Mouse (Mus musculus) lung, embryonic 15.5 days (tissue): ENCODE measurements around the gene S100a11. TPM values are rescaled to one million over a fixed set of nuclear protein-coding genes. Genes with fewer than 3 reads are reported as not detected.
A peak's percentile ranks its signal among the peaks of the same experiment; 100 is the strongest.

Source experiments
- ATAC-seq: fragments of 200-750 bp; cut with Nextera tagmentation; 2 replicates; pipeline ENCODE4 v1.8.0; 2017; ENCODE audit warnings: moderate number of reproducible peaks, borderline replicate concordance; ENCODE audit not compliant: low FRiP score, low TSS enrichment; ENCODE audit errors: extremely low read depth
- H3K27ac ChIP-seq: fragments of 300-500 bp; sonication (generic); 2 replicates; pipeline ENCODE4 v1.5.1; 2015; ENCODE audit warnings: moderate library complexity, mild to moderate bottlenecking, inconsistent platforms
- H3K27me3 ChIP-seq: fragments of 300-500 bp; sonication (generic); 2 replicates; pipeline ENCODE4 v1.6.1; 2015; ENCODE audit warnings: inconsistent platforms
- H3K36me3 ChIP-seq: fragments of 300-500 bp; sonication (generic); 2 replicates; pipeline ENCODE4 v1.6.1; 2015; ENCODE audit warnings: inconsistent platforms
- H3K4me1 ChIP-seq: fragments of 300-500 bp; sonication (generic); 2 replicates; pipeline ENCODE4 v1.6.1; 2015; ENCODE audit warnings: inconsistent platforms
- H3K4me2 ChIP-seq: fragments of 300-500 bp; sonication (generic); 2 replicates; pipeline ENCODE4 v1.6.1; 2015; ENCODE audit warnings: inconsistent platforms, mild to moderate bottlenecking, moderate library complexity
- H3K4me3 ChIP-seq: fragments of 300-500 bp; sonication (generic); 2 replicates; pipeline ENCODE4 v1.5.1; 2015; ENCODE audit warnings: mild to moderate bottlenecking, inconsistent platforms
- H3K9ac ChIP-seq: fragments of 300-500 bp; sonication (generic); 2 replicates; pipeline ENCODE4 v1.6.1; 2015; ENCODE audit warnings: inconsistent platforms
- H3K9me3 ChIP-seq: fragments of 300-500 bp; sonication (generic); 2 replicates; pipeline ENCODE4 v1.6.1; 2016; ENCODE audit warnings: inconsistent platforms
- whole genome bisulfite sequencing: fragments of 180-500 bp; shearing (Covaris S2); methylation state at CpG from one replicate; pipeline ENCODE4 v1.1.7; 2015; 5-methylcytosine and 5-hydroxymethylcytosine counted together
- polyA plus RNA-seq: library from polyadenylated mRNA; unstranded; fragments of >200 nt; fragmentation: Nextera tagmentation; extraction: Ambion mirVana; gene quantifications from 2 replicates; pipeline ENCODE4 v1.2.1, GENCODE M21; 2015

The S100a11 gene
- polyA plus RNA-seq, 1 experiment from 2014 or later, result 1,226 TPM

GRCm38 (mm10) chr3:93505960-93506863 lies 14.1 kb upstream of the S100a11 start:
- Histone ChIP-seq H3K9me3 (no peaks in the 10 kb centered on the region), H3K27ac (peak overlapping the region; percentile 85), H3K4me1 (no peaks in the 10 kb centered on the region), H3K27me3 (no peaks in the 10 kb centered on the region), H3K36me3 (no peaks in the 10 kb centered on the region), H3K9ac (no peak overlapping the region), H3K4me3 (peak overlapping the region; percentile 9; the same call in 1 of the 2 replicates), H3K4me2 (peak overlapping the region; percentile 45)
- 29% methylated on average over 27 of the region's 30 CpGs for WGBS
- ATAC-seq, result peak; percentile 79

DNA sequence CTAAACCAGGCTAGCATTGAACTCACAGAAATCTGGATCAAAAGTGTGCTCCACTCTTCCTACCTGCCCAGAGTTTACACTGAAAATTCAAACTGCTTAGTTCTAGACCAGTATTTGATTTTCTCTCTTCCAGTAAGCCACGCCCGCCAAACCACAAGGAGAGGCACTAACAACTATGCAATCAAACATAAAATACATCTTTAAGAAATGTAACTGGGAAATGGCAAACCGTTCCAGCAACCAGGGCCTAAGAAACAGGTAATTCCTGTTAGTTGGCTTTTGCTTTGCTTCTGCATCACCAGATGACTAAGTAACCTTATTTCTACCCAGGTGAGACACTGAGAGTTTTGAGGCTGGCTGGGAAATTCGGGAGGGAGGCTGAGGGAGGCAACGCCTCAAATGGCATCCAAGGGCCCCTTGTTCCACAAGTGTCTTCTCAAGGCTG lies 13.4 kb upstream of the S100a11 start:
- Histone ChIP-seq H3K4me2 (peak overlapping the region; percentile 45; the same call in 1 of the 2 replicates), H3K27ac (peak overlapping the region; percentile 85), H3K36me3 (no peaks in the 10 kb centered on the region), H3K9me3 (no peaks in the 10 kb centered on the region), H3K9ac (no peak overlapping the region), H3K4me1 (no peaks in the 10 kb centered on the region), H3K27me3 (no peaks in the 10 kb centered on the region), H3K4me3 (no peak overlapping the region; the same call in 1 of the 2 replicates)
- peak; percentile 81; the same call in 1 of the 2 replicates for ATAC-seq
- 45% methylated on average over 5 of the region's 5 CpGs for WGBS

DNA sequence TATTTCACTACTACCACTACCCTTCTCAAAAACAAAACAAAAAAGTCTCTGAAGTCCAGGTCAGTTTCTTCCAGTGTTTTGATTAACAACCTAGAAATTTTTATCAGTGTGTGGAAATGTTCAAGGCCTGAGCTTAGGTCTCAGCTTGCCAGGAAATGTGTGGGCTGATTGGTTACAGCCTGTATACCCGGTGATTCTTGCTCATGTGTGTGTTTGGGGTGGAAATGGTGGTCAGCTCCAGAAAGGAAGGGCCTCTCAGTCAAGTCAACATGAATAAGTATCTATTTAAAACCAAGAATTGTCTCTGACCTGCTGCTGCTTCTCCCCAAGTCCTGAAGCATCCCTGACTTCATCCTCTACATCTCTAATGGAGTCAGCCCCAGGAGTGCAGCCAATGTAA lies 11.0 kb upstream of the S100a11 start:
- no peaks in the 10 kb centered on the region for H3K4me1 ChIP-seq
- no peak overlapping the region for H3K4me3 ChIP-seq
- H3K4me2 ChIP-seq, result no peak overlapping the region
- no peak for ATAC-seq
- no peak overlapping the region for H3K27ac ChIP-seq
- WGBS, result 25% methylated on average over 1 of the region's 1 CpGs
- no peak overlapping the region for H3K9ac ChIP-seq
- no peaks in the 10 kb centered on the region for H3K9me3 ChIP-seq
- H3K36me3 ChIP-seq, result no peaks in the 10 kb centered on the region
- H3K27me3 ChIP-seq, result no peaks in the 10 kb centered on the region

DNA sequence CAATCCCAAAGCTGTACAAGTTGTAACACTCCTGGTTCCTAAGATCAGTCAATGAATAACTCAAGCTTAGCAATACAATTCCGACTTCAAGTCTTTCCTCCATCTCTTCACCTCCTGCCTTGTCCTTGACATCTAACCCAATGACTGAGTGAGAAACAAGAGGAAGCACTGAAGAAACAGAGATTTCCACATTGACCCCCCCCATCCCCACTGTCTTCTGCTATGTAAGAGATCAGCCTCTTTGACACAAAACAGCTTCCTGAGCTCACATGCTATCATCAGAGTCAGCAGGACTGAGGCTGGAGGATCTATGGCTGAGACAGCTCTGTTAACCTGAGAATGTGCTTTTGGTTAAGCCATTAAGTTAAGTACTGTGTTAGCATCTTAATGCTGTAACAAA lies 9.3 kb upstream of the S100a11 start:
- Histone ChIP-seq H3K4me3 (no peak overlapping the region), H3K36me3 (no peaks in the 10 kb centered on the region), H3K9ac (no peak overlapping the region), H3K27me3 (no peaks in the 10 kb centered on the region), H3K27ac (no peak overlapping the region), H3K9me3 (no peaks in the 10 kb centered on the region), H3K4me1 (no peaks in the 10 kb centered on the region), H3K4me2 (no peak overlapping the region)
- no peak for ATAC-seq
- 52% methylated on average over 1 of the region's 1 CpGs for WGBS

DNA sequence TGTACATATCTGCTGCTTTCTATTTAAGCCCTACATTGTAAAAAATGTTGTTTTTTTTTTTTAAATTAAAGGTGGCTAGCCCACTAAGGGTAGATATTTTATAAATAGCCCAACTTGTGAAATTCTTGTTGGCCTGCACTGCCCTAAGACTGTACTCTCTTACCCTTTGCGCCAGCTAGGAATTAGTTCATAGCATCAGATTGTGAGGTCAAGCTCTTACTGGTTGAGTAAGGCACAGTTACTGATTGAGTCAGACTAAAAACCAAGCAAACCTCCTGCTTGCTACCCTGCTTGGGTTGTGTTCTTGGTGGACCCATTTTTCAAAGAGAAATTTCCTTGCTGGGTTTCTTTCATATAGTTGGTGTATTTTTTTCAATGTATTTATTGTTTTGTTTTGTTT lies 8.5 kb upstream of the S100a11 start:
- H3K9ac ChIP-seq, result no peak overlapping the region
- H3K4me1 ChIP-seq, result no peaks in the 10 kb centered on the region
- no peak overlapping the region for H3K4me2 ChIP-seq
- no peaks in the 10 kb centered on the region for H3K27me3 ChIP-seq
- H3K9me3 ChIP-seq, result no peaks in the 10 kb centered on the region
- 97% methylated on average over 1 of the region's 1 CpGs for WGBS
- H3K36me3 ChIP-seq, result no peaks in the 10 kb centered on the region
- H3K4me3 ChIP-seq, result no peak overlapping the region
- H3K27ac ChIP-seq, result no peak overlapping the region
- ATAC-seq, result no peak

GRCm38 (mm10) chr3:93512386-93513101 lies 7.7 kb upstream of the S100a11 start:
- H3K4me3 ChIP-seq, result no peak overlapping the region
- WGBS, result 74% methylated on average over 7 of the region's 7 CpGs
- ATAC-seq, result no peak
- no peak overlapping the region for H3K9ac ChIP-seq
- no peaks in the 10 kb centered on the region for H3K9me3 ChIP-seq
- H3K36me3 ChIP-seq, result no peaks in the 10 kb centered on the region
- no peaks in the 10 kb centered on the region for H3K4me1 ChIP-seq
- no peaks in the 10 kb centered on the region for H3K27me3 ChIP-seq
- no peak overlapping the region for H3K4me2 ChIP-seq
- H3K27ac ChIP-seq, result no peak overlapping the region

DNA sequence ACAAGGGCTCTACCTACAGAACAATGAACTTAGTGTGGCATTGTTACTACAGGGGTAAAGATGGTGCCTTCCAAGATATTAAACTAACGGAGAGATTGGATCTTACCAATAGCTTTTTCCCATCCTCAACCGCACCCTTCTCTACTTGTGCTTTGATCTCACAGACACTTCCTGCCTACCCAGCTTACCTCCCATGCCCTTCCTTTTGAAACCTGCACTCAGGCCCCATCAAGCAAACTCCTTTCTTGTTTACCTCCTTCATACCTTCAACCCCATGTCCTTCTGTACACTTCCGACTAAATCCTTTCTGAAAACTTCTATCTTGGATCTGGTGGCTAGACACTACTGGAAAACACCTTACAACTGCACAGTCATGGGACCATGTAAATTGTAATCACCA lies 5.7 kb upstream of the S100a11 start:
- 84% methylated on average over 3 of the region's 3 CpGs for WGBS
- H3K9ac ChIP-seq, result no peak overlapping the region
- H3K36me3 ChIP-seq, result no peaks in the 10 kb centered on the region
- H3K4me2 ChIP-seq, result no peak overlapping the region
- H3K4me3 ChIP-seq, result no peak overlapping the region
- ATAC-seq, result no peak
- H3K9me3 ChIP-seq, result no peaks in the 10 kb centered on the region
- no peaks in the 10 kb centered on the region for H3K27me3 ChIP-seq
- no peak overlapping the region for H3K27ac ChIP-seq
- H3K4me1 ChIP-seq, result no peaks in the 10 kb centered on the region

DNA sequence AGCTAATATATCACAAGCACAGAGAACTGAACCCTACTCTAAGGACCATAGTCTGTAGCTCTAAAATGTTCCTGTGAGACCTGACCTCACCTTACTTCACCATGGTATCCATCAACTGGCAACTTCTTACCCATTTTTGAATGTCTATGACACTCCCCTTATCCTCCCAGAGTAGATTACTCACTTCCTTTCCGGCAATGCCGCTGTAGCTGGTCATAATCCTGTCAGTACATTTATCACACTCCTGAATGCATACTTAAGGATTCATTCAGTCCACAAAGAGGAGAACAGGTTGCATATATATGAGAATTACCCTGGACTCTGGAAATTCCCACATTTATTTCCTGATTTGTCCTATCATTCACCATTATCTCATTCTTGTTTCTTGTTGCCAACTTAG lies 2.9 kb upstream of the S100a11 start:
- ATAC-seq, result no peak
- Histone ChIP-seq H3K9ac (no peak overlapping the region), H3K4me2 (no peak overlapping the region), H3K4me3 (no peak overlapping the region), H3K9me3 (no peaks in the 10 kb centered on the region), H3K36me3 (no peaks in the 10 kb centered on the region), H3K4me1 (peaks cover 10% of the 10 kb centered on the region), H3K27ac (no peak overlapping the region), H3K27me3 (no peaks in the 10 kb centered on the region)
- WGBS, result 55% methylated on average over 2 of the region's 2 CpGs

DNA sequence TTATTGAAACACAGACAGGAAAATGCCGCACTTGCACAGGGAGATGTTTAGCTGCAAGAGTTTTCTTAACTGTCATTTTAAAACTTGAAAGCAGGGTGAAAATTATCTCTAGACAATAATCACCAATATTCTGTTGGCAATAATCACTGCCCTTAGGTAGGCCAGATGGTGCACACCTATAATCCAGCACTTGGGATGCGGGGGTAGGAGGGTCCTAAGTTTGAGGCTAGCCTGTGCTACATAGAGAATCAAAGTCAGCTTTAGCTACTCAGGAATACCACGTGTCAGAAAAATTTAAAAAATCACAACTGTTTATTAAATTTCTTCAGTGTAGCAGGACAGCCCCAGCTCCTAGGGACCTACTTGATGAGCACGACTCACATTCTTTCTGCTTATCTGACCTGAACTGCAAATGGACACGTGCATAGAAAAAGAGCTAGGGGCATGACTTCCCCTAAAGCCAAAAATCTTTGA lies 395 bp upstream of the S100a11 start:
- Histone ChIP-seq H3K4me2 (peak overlapping the region; percentile 61), H3K27me3 (no peaks in the 10 kb centered on the region), H3K27ac (peak overlapping the region; percentile 96; the same call in 1 of the 2 replicates), H3K4me1 (peaks cover 16% of the 10 kb centered on the region), H3K9me3 (no peaks in the 10 kb centered on the region), H3K4me3 (peak overlapping the region; percentile 76), H3K9ac (0 out of 2 replicates have a peak overlapping the region, but pooled peaks have one; percentile 70), H3K36me3 (peaks cover 7% of the 10 kb centered on the region; the same call in 1 of the 2 replicates)
- peak; percentile 28 for ATAC-seq
- WGBS, result 47% methylated on average over 5 of the region's 5 CpGs

DNA sequence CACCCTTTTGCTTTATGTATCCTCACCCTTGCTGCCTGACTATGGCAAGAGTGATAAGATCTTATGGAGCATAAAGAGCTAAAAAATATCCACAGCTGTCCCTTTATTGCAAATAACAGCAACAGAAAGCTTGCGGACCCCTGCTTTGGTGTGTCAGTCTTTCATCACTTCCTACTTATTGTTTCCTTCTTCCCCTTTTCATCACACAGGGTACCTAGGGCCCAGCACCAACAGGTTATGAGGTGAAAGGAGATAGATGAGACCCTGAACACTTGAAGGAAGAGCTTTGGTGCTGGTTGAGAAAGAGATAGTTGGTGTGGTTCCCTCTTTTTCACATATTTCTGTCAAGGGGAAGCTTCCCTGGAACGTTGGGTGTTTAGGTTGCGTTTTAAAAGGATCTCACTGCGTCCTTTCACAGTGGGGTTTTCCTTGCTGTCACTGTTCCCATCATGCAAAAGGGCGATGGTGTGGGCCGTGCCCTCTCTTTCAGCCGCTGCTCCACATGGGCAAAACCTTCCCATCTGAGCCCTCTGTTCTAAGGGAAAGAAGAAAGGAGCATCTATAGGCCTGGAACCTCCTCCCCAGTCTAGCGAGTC lies 1.3 kb downstream of the S100a11 start:
- no peak for ATAC-seq
- peak overlapping the region; percentile 61 for H3K4me2 ChIP-seq
- peak overlapping the region; percentile 70 for H3K9ac ChIP-seq
- H3K27me3 ChIP-seq, result no peaks in the 10 kb centered on the region
- no peaks in the 10 kb centered on the region for H3K9me3 ChIP-seq
- peaks cover 16% of the 10 kb centered on the region for H3K36me3 ChIP-seq
- peaks cover 16% of the 10 kb centered on the region for H3K4me1 ChIP-seq
- no peak overlapping the region for H3K27ac ChIP-seq
- peak overlapping the region; percentile 76 for H3K4me3 ChIP-seq
- 75% methylated on average over 8 of the region's 8 CpGs for WGBS

DNA sequence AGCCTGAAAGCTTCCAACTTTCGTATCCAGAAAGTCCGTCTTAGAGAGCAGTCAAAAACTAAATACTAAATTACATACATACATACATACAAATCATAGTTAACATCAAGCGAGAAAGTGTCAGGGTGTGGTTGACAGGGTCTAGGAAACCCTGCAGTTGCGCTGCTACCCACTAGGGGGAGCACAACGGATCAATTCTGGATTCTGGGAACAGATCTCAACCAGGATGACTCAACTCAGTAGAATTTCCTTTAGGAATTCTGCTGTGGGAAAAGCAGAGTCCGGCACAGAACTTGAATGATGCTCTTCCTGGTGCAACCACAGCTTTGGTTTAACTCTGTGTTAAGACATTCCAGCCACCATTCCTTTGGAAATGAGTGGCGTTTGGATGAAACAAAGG lies 2.3 kb downstream of the S100a11 start:
- WGBS, result 34% methylated on average over 7 of the region's 7 CpGs

More for the DNA sequence above, 2.3 kb downstream of the S100a11 start:
- Histone ChIP-seq H3K4me3 (no peak overlapping the region), H3K27me3 (no peaks in the 10 kb centered on the region), H3K4me1 (peaks cover 16% of the 10 kb centered on the region), H3K36me3 (peaks cover 25% of the 10 kb centered on the region), H3K9me3 (no peaks in the 10 kb centered on the region), H3K9ac (no peak overlapping the region), H3K4me2 (0 out of 2 replicates have a peak overlapping the region, but pooled peaks have one; percentile 3), H3K27ac (no peak overlapping the region)
- no peak for ATAC-seq
